Mouse (Mus musculus) kidney, adult 2 months (tissue): ENCODE measurements around the gene Tcf12. TPM values are rescaled to one million over a fixed set of nuclear protein-coding genes. Genes with fewer than 3 reads are reported as not detected.
A peak's percentile ranks its signal among the peaks of the same experiment; 100 is the strongest.

ENCODE experiments used
- DNase-seq: peaks from one replicate; pipeline ENCODE4 v3.0.0; 2021
- H3K27ac ChIP-seq: fragments of 200-500 bp; 2 replicates; pipeline ENCODE4 v1.5.1; 2012; ENCODE audit warnings: low read depth, low read length, control low read depth, inconsistent platforms; ENCODE audit not compliant: insufficient read depth
- H3K27me3 ChIP-seq: fragments of 200-500 bp; replicated peaks from 2 replicates; pipeline ENCODE4 v1.6.1; 2012; ENCODE audit warnings: mild to moderate bottlenecking, moderate library complexity, low read length, inconsistent platforms; ENCODE audit not compliant: control insufficient read depth, insufficient read depth
- H3K36me3 ChIP-seq: fragments of 200-500 bp; 2 replicates; pipeline ENCODE4 v1.6.1; 2012; ENCODE audit warnings: mild to moderate bottlenecking, moderate library complexity, low read length, inconsistent platforms; ENCODE audit not compliant: control insufficient read depth, insufficient read depth
- H3K4me1 ChIP-seq: fragments of 200-500 bp; 2 replicates; pipeline ENCODE4 v1.6.1; 2011; ENCODE audit warnings: low read length; ENCODE audit not compliant: control insufficient read depth, insufficient read depth
- H3K4me3 ChIP-seq: fragments of 200-500 bp; 2 replicates; pipeline ENCODE4 v1.5.1; 2011; ENCODE audit warnings: mild to moderate bottlenecking, low read depth, low read length, control low read depth; ENCODE audit not compliant: insufficient read depth
- CTCF ChIP-seq: fragments of 200-500 bp; conservative IDR thresholded peaks from 2 replicates; pipeline ENCODE4 v1.5.1; 2011; ENCODE audit warnings: low read depth, mild to moderate bottlenecking, control low read depth, low read length, moderate library complexity, mixed read lengths; ENCODE audit not compliant: insufficient read depth, insufficient read length
- POLR2A ChIP-seq: fragments of 200-500 bp; IDR thresholded peaks from one replicate; pipeline ENCODE4 v1.6.1; 2011; ENCODE audit warnings: low read depth, low read length, control low read depth
- WGBS: fragments of 180-500 bp; shearing (Covaris S2); methylation state at CpG from one replicate; pipeline ENCODE4 v1.1.7; 2018; 5-methylcytosine and 5-hydroxymethylcytosine counted together
- polyA plus RNA-seq: library from polyadenylated mRNA; depleted of rRNA; stranded (reverse); fragments of >200 nt; gene quantifications from 2 replicates; pipeline ENCODE4 v1.2.3, GENCODE M21; 2012

The Tcf12 gene
- polyA plus RNA-seq, 1 experiment: 50.0 TPM

DNA sequence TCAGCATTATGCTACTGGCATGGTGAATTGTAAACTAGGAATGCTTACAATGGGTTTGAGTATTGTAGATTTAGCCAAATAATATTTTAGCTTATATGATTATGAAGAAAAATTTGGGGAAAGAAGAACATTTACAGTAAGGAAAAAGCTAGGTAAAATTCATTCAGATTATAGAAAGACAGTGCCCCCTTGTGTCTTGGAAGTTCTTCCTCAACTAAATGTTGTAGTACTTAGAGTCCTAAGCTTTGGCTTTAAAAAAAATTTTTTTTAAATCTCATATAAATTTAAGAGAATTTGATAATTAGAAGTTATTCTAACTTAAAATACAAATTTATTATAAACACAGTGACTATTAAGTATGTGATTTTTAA is 151.7 kb downstream of the Tcf12 start:
- no peak for DNase-seq
- TF ChIP-seq POLR2A (no peak), CTCF (no peak)
- Histone ChIP-seq H3K27ac (no peak overlapping the region), H3K27me3 (no peaks in the 10 kb centered on the region), H3K4me3 (no peak overlapping the region), H3K36me3 (no peaks in the 10 kb centered on the region), H3K4me1 (no peaks in the 10 kb centered on the region)

DNA sequence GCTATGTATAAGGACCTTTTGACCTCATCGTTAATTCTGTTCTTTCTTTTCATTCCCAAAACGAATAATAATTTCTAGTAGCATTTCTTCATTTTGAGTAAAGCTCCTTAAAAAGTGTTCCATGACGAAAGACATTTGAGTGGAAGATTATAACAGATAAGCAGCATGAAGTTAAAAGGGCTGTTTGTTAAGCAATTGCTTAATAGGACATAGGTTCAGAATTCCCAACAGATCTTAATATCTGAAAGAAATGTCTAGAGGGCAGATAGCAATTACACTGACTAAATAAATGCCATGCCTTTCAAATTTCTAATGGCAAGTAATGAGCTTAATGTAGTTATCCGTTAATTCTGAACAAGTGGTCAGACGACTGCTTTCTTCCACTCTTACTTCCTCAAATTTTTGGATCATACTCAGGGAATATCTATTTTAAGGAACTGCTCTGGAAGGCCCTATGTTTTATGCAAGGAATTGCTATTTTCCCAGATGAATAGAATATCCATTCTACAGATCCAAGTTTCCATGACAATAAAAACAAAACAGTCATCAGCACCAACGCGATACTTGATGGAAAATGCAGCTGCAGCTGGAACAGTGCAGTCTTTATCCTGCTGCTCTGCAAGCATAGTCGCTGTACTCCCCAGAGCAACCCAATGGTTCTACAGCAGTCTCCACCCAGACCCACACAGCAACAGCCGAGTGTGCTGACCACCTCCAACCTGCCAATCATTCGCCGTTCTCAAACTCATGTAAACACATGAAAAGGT is 152.2 kb downstream of the Tcf12 start:
- no peak for DNase-seq
- H3K4me3 ChIP-seq: no peak overlapping the region

DNA sequence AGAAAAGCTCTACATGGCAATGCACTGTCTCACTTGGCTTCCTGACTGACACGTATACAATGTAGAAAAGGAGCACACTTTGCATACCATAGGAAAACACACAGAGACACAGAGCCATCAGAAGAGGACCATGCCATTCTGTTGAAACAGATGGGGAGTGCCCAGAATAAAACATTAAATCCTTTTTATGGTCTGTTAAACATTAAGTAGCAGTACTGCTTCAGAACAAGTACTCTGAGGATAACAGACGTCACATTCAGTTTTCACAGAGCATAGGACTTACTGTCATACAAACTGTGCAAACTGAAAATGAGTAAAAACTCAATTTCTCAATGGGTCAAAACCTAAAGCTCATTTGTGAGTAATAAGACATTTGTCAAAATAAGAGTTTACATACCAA is 158.5 kb downstream of the Tcf12 start:
- WGBS: 46% methylated on average over 2 of the region's 2 CpGs
- Histone ChIP-seq H3K27me3 (no peaks in the 10 kb centered on the region), H3K4me1 (peaks cover 13% of the 10 kb centered on the region), H3K4me3 (no peak overlapping the region), H3K27ac (no peak overlapping the region), H3K36me3 (no peaks in the 10 kb centered on the region)
- DNase-seq: peak; percentile 15
- TF ChIP-seq POLR2A (no peak), CTCF (no peak)

More for the DNA sequence above, 152.2 kb downstream of the Tcf12 start:
- H3K4me1 ChIP-seq: no peaks in the 10 kb centered on the region
- no peaks in the 10 kb centered on the region for H3K36me3 ChIP-seq
- H3K27ac ChIP-seq: no peak overlapping the region
- no peaks in the 10 kb centered on the region for H3K27me3 ChIP-seq
- 50% methylated on average over 11 of the region's 11 CpGs for WGBS
- no peak for TF ChIP-seq POLR2A

DNA sequence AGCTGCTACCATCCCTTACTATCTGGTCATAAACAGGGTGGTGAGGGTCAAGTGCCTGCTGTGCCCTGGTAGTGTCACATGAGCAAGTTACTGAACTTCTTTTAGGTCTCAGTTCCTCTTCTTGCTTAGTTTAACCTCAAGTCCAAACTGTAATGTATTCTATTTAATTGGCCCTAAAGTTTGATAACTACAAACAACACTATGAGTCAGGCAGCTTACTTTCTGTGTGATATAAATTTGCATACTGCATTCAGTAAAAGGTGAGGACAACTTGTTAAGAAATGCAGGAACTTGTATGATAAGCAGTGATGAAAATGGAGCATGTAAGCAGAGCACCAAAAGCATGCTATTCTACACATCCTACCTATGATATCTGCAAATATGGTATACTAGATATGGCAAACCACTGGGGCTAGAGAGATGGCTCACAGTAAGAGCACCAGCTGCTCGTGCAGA is 159.0 kb downstream of the Tcf12 start:
- H3K4me1 ChIP-seq: peaks cover 13% of the 10 kb centered on the region
- no peak for DNase-seq
- TF ChIP-seq CTCF: no peak
- TF ChIP-seq POLR2A: no peak
- no peaks in the 10 kb centered on the region for H3K27me3 ChIP-seq
- H3K4me3 ChIP-seq: no peak overlapping the region
- no peak overlapping the region for H3K27ac ChIP-seq
- 86% methylated on average over 1 of the region's 1 CpGs for WGBS
- no peaks in the 10 kb centered on the region for H3K36me3 ChIP-seq

DNA sequence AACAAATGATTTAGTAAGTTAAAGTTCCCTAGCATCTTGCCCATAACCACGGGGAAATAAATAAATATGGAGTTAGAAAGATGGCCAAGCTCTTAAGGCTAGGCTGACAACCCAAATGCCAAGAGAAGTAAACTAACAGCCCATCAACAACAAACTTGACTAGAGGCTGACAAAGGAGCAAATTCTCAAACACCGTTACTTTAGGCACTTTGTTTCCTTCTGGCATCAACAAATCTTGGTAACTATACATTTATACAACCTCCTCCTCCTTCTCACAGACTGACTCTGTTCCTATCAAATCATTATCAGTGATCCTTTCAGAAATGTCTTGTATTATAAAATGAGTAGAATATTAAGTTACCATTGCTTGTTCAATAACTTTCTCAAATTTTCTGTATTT is 159.7 kb downstream of the Tcf12 start:
- no peak overlapping the region for H3K27ac ChIP-seq
- TF ChIP-seq CTCF: no peak
- TF ChIP-seq POLR2A: no peak
- H3K4me1 ChIP-seq: peaks cover 13% of the 10 kb centered on the region
- H3K27me3 ChIP-seq: no peaks in the 10 kb centered on the region
- DNase-seq: no peak
- no peaks in the 10 kb centered on the region for H3K36me3 ChIP-seq
- no peak overlapping the region for H3K4me3 ChIP-seq
- 67% methylated on average over 2 of the region's 2 CpGs for WGBS

DNA sequence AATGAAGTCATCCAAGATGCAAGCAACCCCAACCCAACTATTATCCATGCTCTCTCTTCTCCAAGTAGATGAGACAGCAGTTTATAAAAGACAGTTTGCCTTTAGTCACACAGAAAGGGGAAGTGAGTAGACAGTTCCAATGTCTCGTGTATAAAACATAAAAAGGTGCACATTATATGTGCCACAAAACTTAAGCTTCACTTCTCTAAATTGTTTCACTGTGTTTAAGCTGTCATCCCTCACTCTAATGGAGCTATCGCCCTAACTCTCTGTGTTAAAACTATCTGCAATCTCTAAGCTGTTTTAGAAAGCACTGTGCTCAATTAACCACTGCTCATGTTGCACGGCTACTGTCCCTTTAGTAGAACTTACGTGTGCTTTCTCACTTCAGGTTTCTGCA is 160.3 kb downstream of the Tcf12 start:
- TF ChIP-seq POLR2A: no peak
- no peak overlapping the region for H3K4me3 ChIP-seq
- no peak overlapping the region for H3K27ac ChIP-seq
- H3K27me3 ChIP-seq: no peaks in the 10 kb centered on the region
- 84% methylated on average over 4 of the region's 4 CpGs for WGBS
- no peak for DNase-seq
- H3K4me1 ChIP-seq: peaks cover 13% of the 10 kb centered on the region
- H3K36me3 ChIP-seq: no peaks in the 10 kb centered on the region

DNA sequence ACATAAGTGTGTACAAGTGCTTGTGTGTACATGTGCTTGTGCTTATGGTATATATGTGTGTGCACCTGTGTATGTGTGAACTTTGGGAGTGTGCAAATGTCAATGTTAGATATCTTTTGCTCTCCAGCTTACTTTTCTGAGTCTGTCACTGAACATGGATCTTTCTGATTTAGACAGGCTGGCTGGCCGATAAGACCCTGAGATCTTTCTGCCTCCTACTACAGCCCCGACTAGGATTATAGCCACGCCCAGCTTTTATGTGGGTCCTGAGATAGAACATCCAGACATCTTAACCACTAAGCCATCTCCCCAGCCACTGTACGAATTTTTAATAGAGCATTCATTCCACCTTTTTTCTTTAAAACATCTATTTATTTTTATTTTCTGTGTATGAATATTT is 166.9 kb downstream of the Tcf12 start:
- no peak overlapping the region for H3K4me3 ChIP-seq
- no peak for DNase-seq
- H3K27ac ChIP-seq: no peak overlapping the region
- TF ChIP-seq CTCF: no peak
- no peak for TF ChIP-seq POLR2A
- 92% methylated on average over 4 of the region's 4 CpGs for WGBS
- H3K36me3 ChIP-seq: no peaks in the 10 kb centered on the region
- H3K27me3 ChIP-seq: no peaks in the 10 kb centered on the region
- H3K4me1 ChIP-seq: no peaks in the 10 kb centered on the region; the same call in 1 of the 2 replicates

DNA sequence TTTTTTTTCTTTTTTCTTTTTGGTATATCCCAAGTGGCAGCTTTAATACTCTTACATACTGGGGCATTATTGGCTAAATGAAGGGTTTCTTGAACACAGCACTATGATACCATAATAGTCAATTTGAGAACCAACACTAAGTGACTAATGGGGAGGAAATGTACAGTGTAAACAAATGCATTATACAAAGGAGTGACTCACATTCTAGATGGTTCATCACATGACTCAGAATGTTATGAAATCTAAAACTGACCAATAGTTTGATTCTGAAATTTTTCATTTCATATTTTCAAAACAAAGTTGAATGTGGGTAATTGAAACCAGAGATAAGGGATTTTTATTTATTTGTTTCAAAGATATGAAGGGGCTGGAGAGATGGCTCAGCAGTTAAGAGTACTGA is 169.2 kb downstream of the Tcf12 start:
- Histone ChIP-seq H3K27me3 (no peaks in the 10 kb centered on the region), H3K4me3 (no peak overlapping the region), H3K36me3 (no peaks in the 10 kb centered on the region), H3K4me1 (no peaks in the 10 kb centered on the region), H3K27ac (no peak overlapping the region)
- no peak for DNase-seq
- TF ChIP-seq CTCF: no peak
